Mouse (Mus musculus): Measurements from ENCODE around the gene Fgfr2. TPM values are rescaled to one million over a fixed set of nuclear protein-coding genes. Genes with fewer than 3 reads are reported as not detected.
A peak's percentile ranks its signal among the peaks of the same experiment; 100 is the strongest.

Gene Fgfr2
- polyA plus RNA-seq, 1 experiment from 2014 or later, result 24.9 TPM

GRCm38 (mm10) chr7:130158845-130159244 is 2964.3 kb downstream of the Fgfr2 start:
- Histone ChIP-seq H3K4me3 (ENCODE audit: low read depth, low read length) (no peak overlapping the region), H3K9ac (ENCODE audit: low read depth, low read length) (no peak overlapping the region), H3K27ac (ENCODE audit: low read depth, low read length) (no peak overlapping the region), H3K27me3 (ENCODE audit: control insufficient read depth, insufficient read depth, low read length) (no peaks in the 10 kb centered on the region), H3K4me1 (ENCODE audit: control insufficient read depth, insufficient read depth, low read length) (no peaks in the 10 kb centered on the region), H3K4me2 (no peak overlapping the region), H3K36me3 (ENCODE audit: control insufficient read depth, insufficient read depth, low read length) (peaks cover 3% of the 10 kb centered on the region; the same call in 1 of the 2 replicates), H3K9me3 (replicated peaks; ENCODE audit: control insufficient read depth, low read length) (no peaks in the 10 kb centered on the region)
- ATAC-seq (replicated peaks; ENCODE audit: insufficient number of reproducible peaks, low FRiP score, low TSS enrichment), result no peak
- 71% methylated on average over 3 of the region's 3 CpGs for WGBS (ENCODE audit: insufficient replicate concordance)

GRCm38 (mm10) chr7:130153363-130153969 is 2969.7 kb downstream of the Fgfr2 start:
- H3K9ac ChIP-seq (ENCODE audit: low read depth, low read length), result no peak overlapping the region
- WGBS (ENCODE audit: insufficient replicate concordance), result 63% methylated on average over 7 of the region's 7 CpGs
- ATAC-seq (replicated peaks; ENCODE audit: insufficient number of reproducible peaks, low FRiP score, low TSS enrichment), result no peak
- no peak overlapping the region for H3K27ac ChIP-seq (ENCODE audit: low read depth, low read length)
- H3K36me3 ChIP-seq (ENCODE audit: control insufficient read depth, insufficient read depth, low read length), result no peaks in the 10 kb centered on the region
- no peak overlapping the region for H3K4me3 ChIP-seq (ENCODE audit: low read depth, low read length)
- no peak overlapping the region for H3K4me2 ChIP-seq
- no peaks in the 10 kb centered on the region for H3K27me3 ChIP-seq (ENCODE audit: control insufficient read depth, insufficient read depth, low read length)
- H3K4me1 ChIP-seq (ENCODE audit: control insufficient read depth, insufficient read depth, low read length), result peaks cover 11% of the 10 kb centered on the region
- H3K9me3 ChIP-seq (replicated peaks; ENCODE audit: control insufficient read depth, low read length), result no peaks in the 10 kb centered on the region

GRCm38 (mm10) chr7:130148906-130149305 is 2974.2 kb downstream of the Fgfr2 start:
- Histone ChIP-seq H3K9ac (ENCODE audit: low read depth, low read length) (no peak overlapping the region), H3K4me1 (ENCODE audit: control insufficient read depth, insufficient read depth, low read length) (peaks cover 20% of the 10 kb centered on the region), H3K4me2 (0 out of 2 replicates have a peak overlapping the region, but pooled peaks have one; percentile 15), H3K36me3 (ENCODE audit: control insufficient read depth, insufficient read depth, low read length) (no peaks in the 10 kb centered on the region), H3K27ac (ENCODE audit: low read depth, low read length) (no peak overlapping the region), H3K27me3 (ENCODE audit: control insufficient read depth, insufficient read depth, low read length) (no peaks in the 10 kb centered on the region), H3K4me3 (ENCODE audit: low read depth, low read length) (no peak overlapping the region), H3K9me3 (replicated peaks; ENCODE audit: control insufficient read depth, low read length) (no peaks in the 10 kb centered on the region)
- ATAC-seq (replicated peaks; ENCODE audit: insufficient number of reproducible peaks, low FRiP score, low TSS enrichment), result no peak
- WGBS (ENCODE audit: insufficient replicate concordance), result 35% methylated on average over 5 of the region's 5 CpGs

GRCm38 (mm10) chr7:130147230-130147629 is 2975.9 kb downstream of the Fgfr2 start:
- Histone ChIP-seq H3K9me3 (replicated peaks; ENCODE audit: control insufficient read depth, low read length) (no peaks in the 10 kb centered on the region), H3K27me3 (ENCODE audit: control insufficient read depth, insufficient read depth, low read length) (no peaks in the 10 kb centered on the region), H3K4me3 (ENCODE audit: low read depth, low read length) (no peak overlapping the region), H3K9ac (ENCODE audit: low read depth, low read length) (no peak overlapping the region), H3K4me2 (no peak overlapping the region), H3K4me1 (ENCODE audit: control insufficient read depth, insufficient read depth, low read length) (peaks cover 35% of the 10 kb centered on the region), H3K27ac (ENCODE audit: low read depth, low read length) (no peak overlapping the region), H3K36me3 (ENCODE audit: control insufficient read depth, insufficient read depth, low read length) (no peaks in the 10 kb centered on the region)
- WGBS (ENCODE audit: insufficient replicate concordance), result 86% methylated on average over 7 of the region's 7 CpGs
- no peak for ATAC-seq (replicated peaks; ENCODE audit: insufficient number of reproducible peaks, low FRiP score, low TSS enrichment)

- WGBS (ENCODE audit: insufficient replicate concordance), result 81% methylated on average over 4 of the region's 4 CpGs
- no peaks in the 10 kb centered on the region for H3K36me3 ChIP-seq (ENCODE audit: control insufficient read depth, insufficient read depth, low read length)
Measured at GRCm38 (mm10) chr7:130145211-130145610, 2977.9 kb downstream of the Fgfr2 start.

GRCm38 (mm10) chr7:130143371-130143770 is 2979.8 kb downstream of the Fgfr2 start:
- 45% methylated on average over 7 of the region's 7 CpGs for WGBS (ENCODE audit: insufficient replicate concordance)
- no peak overlapping the region for H3K27ac ChIP-seq (ENCODE audit: low read depth, low read length)
- no peaks in the 10 kb centered on the region for H3K27me3 ChIP-seq (ENCODE audit: control insufficient read depth, insufficient read depth, low read length)
- no peaks in the 10 kb centered on the region for H3K9me3 ChIP-seq (replicated peaks; ENCODE audit: control insufficient read depth, low read length)
- no peak for ATAC-seq (replicated peaks; ENCODE audit: insufficient number of reproducible peaks, low FRiP score, low TSS enrichment)
- no peak overlapping the region for H3K9ac ChIP-seq (ENCODE audit: low read depth, low read length)
- no peak overlapping the region for H3K4me2 ChIP-seq
- no peak overlapping the region for H3K4me3 ChIP-seq (ENCODE audit: low read depth, low read length)
- no peaks in the 10 kb centered on the region for H3K36me3 ChIP-seq (ENCODE audit: control insufficient read depth, insufficient read depth, low read length)
- H3K4me1 ChIP-seq (ENCODE audit: control insufficient read depth, insufficient read depth, low read length), result peaks cover 46% of the 10 kb centered on the region

More at GRCm38 (mm10) chr7:130145211-130145610, 2977.9 kb downstream of the Fgfr2 start:
- H3K27me3 ChIP-seq (ENCODE audit: control insufficient read depth, insufficient read depth, low read length), result no peaks in the 10 kb centered on the region
- no peak overlapping the region for H3K27ac ChIP-seq (ENCODE audit: low read depth, low read length)
- H3K9me3 ChIP-seq (replicated peaks; ENCODE audit: control insufficient read depth, low read length), result no peaks in the 10 kb centered on the region
- no peak overlapping the region for H3K9ac ChIP-seq (ENCODE audit: low read depth, low read length)
- H3K4me2 ChIP-seq, result no peak overlapping the region
- no peak overlapping the region for H3K4me3 ChIP-seq (ENCODE audit: low read depth, low read length)
- peaks cover 50% of the 10 kb centered on the region for H3K4me1 ChIP-seq (ENCODE audit: control insufficient read depth, insufficient read depth, low read length)
- ATAC-seq (replicated peaks; ENCODE audit: insufficient number of reproducible peaks, low FRiP score, low TSS enrichment), result no peak

GRCm38 (mm10) chr7:130141088-130141873 is 2981.9 kb downstream of the Fgfr2 start:
- peak; percentile 67; the same call in 1 of the 2 replicates for ATAC-seq (replicated peaks; ENCODE audit: insufficient number of reproducible peaks, low FRiP score, low TSS enrichment)
- whole genome bisulfite sequencing (ENCODE audit: insufficient replicate concordance), result 15% methylated on average over 3 of the region's 3 CpGs
- no peaks in the 10 kb centered on the region for H3K36me3 ChIP-seq (ENCODE audit: control insufficient read depth, insufficient read depth, low read length)
- H3K4me3 ChIP-seq (ENCODE audit: low read depth, low read length), result no peak overlapping the region
- H3K9ac ChIP-seq (ENCODE audit: low read depth, low read length), result no peak overlapping the region
- no peaks in the 10 kb centered on the region for H3K27me3 ChIP-seq (ENCODE audit: control insufficient read depth, insufficient read depth, low read length)
- H3K9me3 ChIP-seq (replicated peaks; ENCODE audit: control insufficient read depth, low read length), result no peaks in the 10 kb centered on the region
- peaks cover 40% of the 10 kb centered on the region for H3K4me1 ChIP-seq (ENCODE audit: control insufficient read depth, insufficient read depth, low read length)
- H3K27ac ChIP-seq (ENCODE audit: low read depth, low read length), result peak overlapping the region; percentile 63
- no peak overlapping the region for H3K4me2 ChIP-seq

- H3K4me3 ChIP-seq (ENCODE audit: low read depth, low read length), result no peak overlapping the region
- H3K4me1 ChIP-seq (ENCODE audit: control insufficient read depth, insufficient read depth, low read length), result peaks cover 6% of the 10 kb centered on the region
- H3K27me3 ChIP-seq (ENCODE audit: control insufficient read depth, insufficient read depth, low read length), result no peaks in the 10 kb centered on the region
- no peaks in the 10 kb centered on the region for H3K9me3 ChIP-seq (replicated peaks; ENCODE audit: control insufficient read depth, low read length)
- no peak overlapping the region for H3K27ac ChIP-seq (ENCODE audit: low read depth, low read length)
- H3K36me3 ChIP-seq (ENCODE audit: control insufficient read depth, insufficient read depth, low read length), result no peaks in the 10 kb centered on the region
- ATAC-seq (replicated peaks; ENCODE audit: insufficient number of reproducible peaks, low FRiP score, low TSS enrichment), result no peak
- no peak overlapping the region for H3K9ac ChIP-seq (ENCODE audit: low read depth, low read length)
- WGBS (ENCODE audit: insufficient replicate concordance), result 15% methylated on average over 3 of the region's 3 CpGs
- H3K4me2 ChIP-seq, result no peak overlapping the region
Measured at GRCm38 (mm10) chr7:130134924-130135365, 2988.2 kb downstream of the Fgfr2 start.

Measured in heart, embryonic 11.5 days (tissue).